In the genomic region with DNA sequence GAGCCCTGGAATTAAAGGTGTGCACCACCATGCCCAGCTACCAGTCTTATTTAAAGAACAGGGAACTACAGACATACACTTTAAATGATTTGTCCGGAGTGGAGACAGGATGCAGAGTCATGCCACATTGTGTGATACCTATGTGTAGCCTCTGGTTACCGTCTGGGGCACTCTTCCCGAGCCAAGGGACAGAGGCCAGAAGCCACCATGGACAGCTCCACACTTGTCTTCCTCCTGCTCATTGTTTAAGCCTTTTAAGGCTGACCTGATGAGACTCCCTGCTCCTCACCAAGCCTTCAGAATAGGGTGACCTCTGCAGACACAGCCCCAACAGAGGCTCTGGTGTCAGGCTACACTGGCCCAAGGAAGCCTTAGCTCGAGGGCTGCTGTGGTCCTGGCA, we compare ENCODE assay signal across 22 mouse cellular contexts.
DNase-seq lines count a peak whose midpoint lies in the region; ATAC-seq and TF ChIP-seq lines count a peak whose summit lies in the region.
"Had no signal": no experiment of that assay in that cellular context is flagged by ENCODE, and none has a peak within 500 bp of the region (broad histone marks: within the 10 kb centered on the region; RNA-seq: fewer than 3 reads in every experiment).

No protein-coding gene starts in this region.

- no peak for TF ChIP-seq EP300 in MEL (IDR thresholded peaks at IDR 0.05; ENCODE audit: low read depth in 1 of 2, low read length in 2 of 2)

- no peak overlapping the region for H3K27ac ChIP-seq in MEL (ENCODE audit: control insufficient read depth, low read depth, low read length)
- H3K27ac ChIP-seq in embryonic facial prominence, embryonic 11.5 days (replicated peaks; ENCODE audit: low read depth, low read length) = no peak overlapping the region
- H3K27ac ChIP-seq: embryonic facial prominence, embryonic 12.5 days; heart, adult 2 months; hindbrain, embryonic 14.5 days; liver, embryonic 13.5 days; midbrain, embryonic 15.5 days had no signal

- H3K79me2 ChIP-seq in MEL (ENCODE audit: control insufficient read depth, insufficient read depth, low read length, poor library complexity) = no peaks in the 10 kb centered on the region

- 58% methylated on average over 4 of the region's 4 CpGs for WGBS in embryonic facial prominence, embryonic 11.5 days

- peak; percentile 14 to 27 for DNase-seq in adrenal gland, postnatal 36 days
- no peak for DNase-seq in adrenal gland, postnatal 4 days (ENCODE audit: low spot score in 2 of 2)
- DNase-seq in kidney, postnatal 4 days = peak; percentile 51 to 56
- no peak for DNase-seq in kidney, postnatal 25 days
- DNase-seq in MEL (ENCODE audit: low read depth, low spot score) = peak; percentile 25
- DNase-seq in embryonic facial prominence, embryonic 11.5 days (ENCODE audit: low spot score) = peak; percentile 34
- no peak for DNase-seq in urinary bladder, postnatal 10 days (ENCODE audit: low spot score)
- DNase-seq in layer of hippocampus, postnatal 36 days = no peak
- DNase-seq: cerebellum, postnatal 10 days; heart, adult 2 months; left cerebral cortex, postnatal 4 days; liver, embryonic 13.5 days; right cerebral cortex, adult 18-20 months; thymus, adult 2 months had no signal

- H3K4me2 ChIP-seq in embryonic facial prominence, embryonic 11.5 days (ENCODE audit: low read depth, low read length) = no peak overlapping the region
- H3K4me2 ChIP-seq: embryonic facial prominence, embryonic 12.5 days; hindbrain, embryonic 14.5 days; liver, embryonic 13.5 days; midbrain, embryonic 15.5 days had no signal

- ATAC-seq in embryonic facial prominence, embryonic 11.5 days (replicated peaks; ENCODE audit: insufficient number of reproducible peaks, low FRiP score, low TSS enrichment, low read depth) = no peak
- ATAC-seq: forebrain, embryonic 16.5 days; intestine, postnatal 0 days; lung, postnatal 0 days; midbrain, embryonic 15.5 days had no signal

- H3K9ac ChIP-seq in MEL (ENCODE audit: control insufficient read depth, low read depth, low read length, poor library complexity, severe bottlenecking) = no peak overlapping the region
- no peak overlapping the region for H3K9ac ChIP-seq in embryonic facial prominence, embryonic 11.5 days (replicated peaks; ENCODE audit: low read length)
- H3K9ac ChIP-seq: embryonic facial prominence, embryonic 12.5 days; hindbrain, embryonic 14.5 days; liver, embryonic 13.5 days; midbrain, embryonic 15.5 days had no signal

- H3K9me3 ChIP-seq in MEL (replicated peaks; ENCODE audit: insufficient read depth, low read length) = no peaks in the 10 kb centered on the region
- no peaks in the 10 kb centered on the region for H3K9me3 ChIP-seq in embryonic facial prominence, embryonic 11.5 days (replicated peaks; ENCODE audit: control insufficient read depth, low read length)
- H3K9me3 ChIP-seq: embryonic facial prominence, embryonic 12.5 days; G1E; liver, embryonic 13.5 days; midbrain, embryonic 15.5 days had no signal

- no peak for TF ChIP-seq RAD21 in MEL (IDR thresholded peaks at IDR 0.05; ENCODE audit: low read depth, low read length)

- no peaks in the 10 kb centered on the region; a peak in 1 of 4 replicates for H3K27me3 ChIP-seq in MEL (ENCODE audit: control insufficient read depth in 1 of 2, insufficient read depth in 2 of 2, low read length in 2 of 2)
- no peaks in the 10 kb centered on the region for H3K27me3 ChIP-seq in embryonic facial prominence, embryonic 11.5 days (ENCODE audit: control insufficient read depth, insufficient read depth, low read length)
- H3K27me3 ChIP-seq: embryonic facial prominence, embryonic 12.5 days; liver, embryonic 13.5 days; midbrain, embryonic 15.5 days had no signal

- no peak overlapping the region for H3K4me3 ChIP-seq in MEL (ENCODE audit: control insufficient read depth in 1 of 2, insufficient read depth in 1 of 2, low read depth in 2 of 2, low read length in 2 of 2)
- H3K4me3 ChIP-seq in embryonic facial prominence, embryonic 11.5 days (ENCODE audit: low read depth, low read length) = no peak overlapping the region
- H3K4me3 ChIP-seq: embryonic facial prominence, embryonic 12.5 days; heart, adult 2 months; liver, embryonic 13.5 days; megakaryocyte, embryonic 14.5 days; midbrain, embryonic 15.5 days had no signal

- H3K36me3 ChIP-seq in MEL (ENCODE audit: control insufficient read depth in 1 of 2, insufficient read depth in 2 of 2, low read length in 2 of 2) = no peaks in the 10 kb centered on the region
- no peaks in the 10 kb centered on the region for H3K36me3 ChIP-seq in embryonic facial prominence, embryonic 11.5 days (replicated peaks; ENCODE audit: control insufficient read depth, insufficient read depth, low read depth, low read length)
- H3K36me3 ChIP-seq: embryonic facial prominence, embryonic 12.5 days; G1E; liver, embryonic 13.5 days; midbrain, embryonic 15.5 days had no signal

- TF ChIP-seq POLR2A in MEL (IDR thresholded peaks at IDR 0.05; ENCODE audit: control insufficient read depth in 1 of 2, insufficient read depth in 1 of 2, low read depth in 1 of 2, low read length in 2 of 2, poor library complexity in 1 of 2) = no peak

- H3K4me1 ChIP-seq in MEL (ENCODE audit: control insufficient read depth in 1 of 2, insufficient read depth in 2 of 2, low read length in 2 of 2) = no peaks in the 10 kb centered on the region
- no peaks in the 10 kb centered on the region for H3K4me1 ChIP-seq in embryonic facial prominence, embryonic 11.5 days (ENCODE audit: control insufficient read depth, insufficient read depth, low read length)
- H3K4me1 ChIP-seq: embryonic facial prominence, embryonic 12.5 days; liver, embryonic 13.5 days; megakaryocyte, embryonic 14.5 days; midbrain, embryonic 15.5 days had no signal

- TF ChIP-seq CTCF in MEL (IDR thresholded peaks at IDR 0.05 in 2 of 3, conservative IDR thresholded peaks at IDR 0.05 in 1 of 3; ENCODE audit: control insufficient read depth in 1 of 3, insufficient read depth in 1 of 3, low read depth in 2 of 3, low read length in 3 of 3, poor library complexity in 1 of 3, severe bottlenecking in 1 of 3) = no peak

TF ChIP-seq in MEL, 35 proteins besides CTCF, POLR2A, EP300 and RAD21:
- TF ChIP-seq MAZ (IDR thresholded peaks at IDR 0.05; ENCODE audit: low read depth, low read length) (no peak), MYB (IDR thresholded peaks at IDR 0.05; ENCODE audit: low read depth, low read length) (no peak), TBP (IDR thresholded peaks at IDR 0.05; ENCODE audit: low read depth, low read length) (no peak), MAFK (IDR thresholded peaks at IDR 0.05; ENCODE audit: borderline replicate concordance, low read depth, low read length) (no peak), ETS1 (IDR thresholded peaks at IDR 0.05; ENCODE audit: low read depth, low read length) (no peak), SIN3A (IDR thresholded peaks at IDR 0.05; ENCODE audit: low read length) (no peak), NRF1 (IDR thresholded peaks at IDR 0.05; ENCODE audit: insufficient read depth, low read depth, low read length, poor library complexity, severe bottlenecking) (no peak), GATA1 (IDR thresholded peaks at IDR 0.05; ENCODE audit: low read depth, low read length) (no peak), ZC3H11A (IDR thresholded peaks at IDR 0.05; ENCODE audit: low read depth, low read length) (no peak), TCF12 (IDR thresholded peaks at IDR 0.05; ENCODE audit: low read depth, low read length) (no peak), RCOR1 (IDR thresholded peaks at IDR 0.05; ENCODE audit: low read depth, low read length) (no peak), ELF1 (IDR thresholded peaks at IDR 0.05; ENCODE audit: low read depth, low read length) (no peak), GABPA (IDR thresholded peaks at IDR 0.05; ENCODE audit: low read depth, low read length) (no peak), HCFC1 (IDR thresholded peaks at IDR 0.05; ENCODE audit: low read depth, low read length) (no peak), POLR2AphosphoS5 (IDR thresholded peaks at IDR 0.05; ENCODE audit: borderline replicate concordance, low read depth, low read length) (no peak), MAX (IDR thresholded peaks at IDR 0.05; ENCODE audit: low read length) (no peak), ZKSCAN1 (IDR thresholded peaks at IDR 0.05; ENCODE audit: low read depth, low read length) (no peak), E2F4 (IDR thresholded peaks at IDR 0.05; ENCODE audit: borderline replicate concordance, low read depth, low read length) (no peak), MEF2A (IDR thresholded peaks at IDR 0.05; ENCODE audit: extremely low read depth, insufficient replicate concordance, low read depth, low read length, poor library complexity, severe bottlenecking) (no peak)

Comparison
In these comparisons a context has a peak if more than half of its experiments do, and no peak if none do; other contexts are left out.
1. DNase-seq: peak in adrenal gland, postnatal 36 days (2 of 2), kidney, postnatal 4 days (2 of 2), MEL (single experiment) and embryonic facial prominence, embryonic 11.5 days (single experiment); none in adrenal gland, postnatal 4 days (0 of 2), kidney, postnatal 25 days (0 of 2), urinary bladder, postnatal 10 days (single experiment) and layer of hippocampus, postnatal 36 days (0 of 2).